Mouse (Mus musculus) CH12.LX (cell line): ENCODE results near the gene Ppfia2. TPM values are rescaled to one million over a fixed set of nuclear protein-coding genes. Genes with fewer than 3 reads are reported as not detected.

Source experiments
- DNase-seq: peaks from one replicate; pipeline ENCODE4 v3.0.0-alpha.2; 2013; ENCODE audit errors: extremely low read depth
- H3K27ac ChIP-seq: 2 replicates; pipeline ENCODE4 v1.5.1; 2012; ENCODE audit warnings: low read depth, mild to moderate bottlenecking, control low read depth, moderate library complexity; ENCODE audit not compliant: insufficient read depth
- H3K27me3 ChIP-seq: replicated peaks from 2 replicates; pipeline ENCODE3; 2012; ENCODE audit warnings: inconsistent platforms
- H3K36me3 ChIP-seq, 2 experiments: replicated peaks in 1 of 2; 2 replicates each; pipeline versions ENCODE3 to v1.6.1; 2012; ENCODE audit warnings: inconsistent platforms in 1 of 2, low read length in 1 of 2, mild to moderate bottlenecking in 1 of 2, mixed read lengths in 1 of 2, moderate library complexity in 1 of 2; ENCODE audit not compliant: control insufficient read depth in 1 of 2, insufficient read depth in 1 of 2
- H3K4me1 ChIP-seq, 2 experiments: 2 replicates each; pipeline ENCODE4 v1.6.1; 2012; ENCODE audit warnings: inconsistent platforms in 1 of 2, moderate library complexity in 1 of 2; ENCODE audit not compliant: insufficient read depth in 2 of 2, control insufficient read depth in 1 of 2
- H3K4me2 ChIP-seq: 2 replicates; pipeline ENCODE4 v1.6.1; 2012; ENCODE audit warnings: low read depth, mild to moderate bottlenecking, control low read depth; ENCODE audit not compliant: poor library complexity, insufficient read depth, severe bottlenecking
- H3K4me3 ChIP-seq, 3 experiments: fragments of 150-350 bp in 1 of 3; sonication (generic) in 1 of 3; replicated peaks in 1 of 3; 2 replicates each; pipeline versions ENCODE3 to v1.5.1; 2011 to 2012; ENCODE audit warnings: low read depth in 2 of 3, low read length in 2 of 3, mild to moderate bottlenecking in 2 of 3, moderate library complexity in 2 of 3, control low read depth in 1 of 3, improper control_type of control experiment in 1 of 3, inconsistent platforms in 1 of 3, mixed read lengths in 1 of 3; ENCODE audit not compliant: poor library complexity in 1 of 3
- H3K79me2 ChIP-seq: replicated peaks from 2 replicates; pipeline ENCODE4 v1.6.1; 2012; ENCODE audit warnings: mild to moderate bottlenecking, moderate library complexity; ENCODE audit not compliant: control insufficient read depth, poor library complexity, insufficient read depth, severe bottlenecking; ENCODE audit errors: extremely low read depth
- H3K9ac ChIP-seq: 2 replicates; pipeline ENCODE4 v1.6.1; 2012; ENCODE audit warnings: low read depth, mild to moderate bottlenecking, control low read depth, moderate library complexity; ENCODE audit not compliant: insufficient read depth
- H3K9me3 ChIP-seq: replicated peaks from 2 replicates; pipeline ENCODE3; 2012; ENCODE audit warnings: low read length, inconsistent platforms, mixed read lengths
- CHD1 ChIP-seq: IDR thresholded peaks from 2 replicates; pipeline ENCODE4 v1.6.1; 2012; ENCODE audit warnings: low read depth, low read length, improper control_type of control experiment, inconsistent platforms
- ELF1 ChIP-seq: IDR thresholded peaks from 2 replicates; pipeline ENCODE4 v1.6.1; 2014; ENCODE audit warnings: low read depth, mild to moderate bottlenecking, inconsistent platforms, low read length, improper control_type of control experiment
- EP300 ChIP-seq: IDR thresholded peaks from 2 replicates; pipeline ENCODE4 v1.6.1; 2011; ENCODE audit warnings: low read length, improper control_type of control experiment
- ETS1 ChIP-seq: conservative IDR thresholded peaks from 2 replicates; pipeline ENCODE4 v1.6.1; 2012; ENCODE audit warnings: low read depth, mild to moderate bottlenecking, inconsistent platforms, low read length, improper control_type of control experiment, moderate library complexity
- IRF4 ChIP-seq: IDR thresholded peaks from 2 replicates; pipeline ENCODE4 v1.6.1; 2014; ENCODE audit warnings: low read depth, mild to moderate bottlenecking, inconsistent platforms, low read length, improper control_type of control experiment
- JUN ChIP-seq: IDR thresholded peaks from 2 replicates; pipeline ENCODE4 v1.6.1; 2011; ENCODE audit warnings: low read depth, mild to moderate bottlenecking, low read length, improper control_type of control experiment, moderate library complexity; ENCODE audit not compliant: insufficient read depth
- KAT2A ChIP-seq: IDR thresholded peaks from 2 replicates; pipeline ENCODE4 v1.6.1; 2012; ENCODE audit warnings: low read length, improper control_type of control experiment, inconsistent platforms; ENCODE audit not compliant: insufficient replicate concordance
- MEF2A ChIP-seq: IDR thresholded peaks from 2 replicates; pipeline ENCODE4 v1.6.1; 2014; ENCODE audit warnings: low read depth, mild to moderate bottlenecking, inconsistent platforms, low read length, improper control_type of control experiment, borderline replicate concordance
- NELFE ChIP-seq: IDR thresholded peaks from 2 replicates; pipeline ENCODE4 v1.6.1; 2011; ENCODE audit warnings: low read depth, low read length, improper control_type of control experiment
- NRF1 ChIP-seq: IDR thresholded peaks from 2 replicates; pipeline ENCODE4 v1.6.1; 2014; ENCODE audit warnings: low read depth, mild to moderate bottlenecking, inconsistent platforms, low read length, improper control_type of control experiment, moderate library complexity
- PAX5 ChIP-seq: IDR thresholded peaks from 2 replicates; pipeline ENCODE4 v1.6.1; 2012; ENCODE audit warnings: low read length, inconsistent platforms, mixed read lengths
- POLR2A ChIP-seq: IDR thresholded peaks from 2 replicates; pipeline ENCODE4 v1.6.1; 2011; ENCODE audit warnings: low read depth, mild to moderate bottlenecking, improper control_type of control experiment, low read length
- POLR2AphosphoS2 ChIP-seq: IDR thresholded peaks from 2 replicates; pipeline ENCODE4 v1.6.1; 2011; ENCODE audit warnings: low read depth, low read length, improper control_type of control experiment
- RAD21 ChIP-seq: IDR thresholded peaks from 2 replicates; pipeline ENCODE4 v1.6.1; 2011; ENCODE audit warnings: low read depth, mild to moderate bottlenecking, low read length, improper control_type of control experiment, moderate library complexity
- SIN3A ChIP-seq: IDR thresholded peaks from 2 replicates; pipeline ENCODE4 v1.6.1; 2012; ENCODE audit warnings: low read length, improper control_type of control experiment, inconsistent platforms
- SMC3 ChIP-seq: IDR thresholded peaks from 2 replicates; pipeline ENCODE4 v1.6.1; 2011; ENCODE audit warnings: low read depth, low read length, improper control_type of control experiment
- USF2 ChIP-seq: conservative IDR thresholded peaks from 2 replicates; pipeline ENCODE4 v1.6.1; 2011; ENCODE audit warnings: low read depth, low read length, improper control_type of control experiment
- dilution Hi-C: fragments of 300-500 bp; cut with MboI; formaldehyde crosslinking; loops from 2 replicates; pipeline ENCODE4 v1.14.3; 2020; ENCODE audit warnings: low sequenced_read_pairs; ENCODE audit not compliant: extremely low pct_unique_long_range_greater_than_20kb, extremely low pct_ligation_motif_present
- in situ Hi-C: fragments of 300-500 bp; cut with MboI; formaldehyde crosslinking; loops from 3 replicates; pipeline ENCODE4 v1.14.3; 2019; ENCODE audit warnings: low sequenced_read_pairs, low pct_ligation_motif_present, low pct_unique_long_range_greater_than_20kb, mixed read lengths
- polyA plus RNA-seq: library from polyadenylated mRNA; unstranded; fragments of >175 nt; gene quantifications from 2 replicates; pipeline ENCODE4 v1.2.1, GENCODE M21; 2012; ENCODE audit warnings: low read depth; ENCODE audit not compliant: insufficient read length
- total RNA-seq, 2 experiments: library from RNA; depleted of rRNA; stranded (reverse); fragments of 300-350 nt in 1 of 2; fragments of >200 nt in 1 of 2; gene quantifications; 2 replicates each; pipeline ENCODE4 v1.2.3; 2012 to 2014

Gene Ppfia2
- total and polyA plus RNA-seq, 3 experiments: not detected

DNA sequence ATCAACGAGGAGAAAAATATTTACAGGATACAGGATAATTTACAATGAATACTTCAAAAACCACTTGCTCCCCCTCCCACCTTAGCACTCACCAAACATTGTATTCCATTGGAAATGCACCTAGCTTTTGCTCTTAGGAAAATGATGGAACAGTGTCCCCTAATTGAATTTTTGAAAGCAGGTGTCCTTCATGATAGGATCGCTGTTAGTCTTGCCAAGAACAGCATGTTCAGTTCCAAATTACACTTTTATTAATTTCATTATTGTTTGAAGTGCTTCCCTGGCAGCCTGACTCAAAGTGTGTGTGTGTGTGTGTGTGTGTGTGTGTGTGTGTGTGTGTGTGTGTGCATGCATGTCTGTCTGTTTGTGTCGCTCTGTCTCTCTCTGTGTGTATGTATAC lies 140.1 kb downstream of the Ppfia2 start:
- Histone ChIP-seq H3K27me3 (no peaks in the 10 kb centered on the region), H3K27ac (no peak overlapping the region), H3K4me3 (no peak overlapping the region), H3K9me3 (peaks cover 21% of the 10 kb centered on the region), H3K4me1 (no peaks in the 10 kb centered on the region), H3K4me2 (no peak overlapping the region), H3K36me3 (no peaks in the 10 kb centered on the region), H3K79me2 (no peaks in the 10 kb centered on the region), H3K9ac (no peak overlapping the region)
- in situ Hi-C loops: no loop called here
- TF ChIP-seq NRF1: no peak
- no peak for TF ChIP-seq CHD1
- no peak for TF ChIP-seq ETS1
- TF ChIP-seq EP300: no peak
- TF ChIP-seq MEF2A: no peak
- no peak for TF ChIP-seq NELFE
- TF ChIP-seq KAT2A: no peak
- TF ChIP-seq IRF4: no peak
- no peak for TF ChIP-seq POLR2AphosphoS2
- TF ChIP-seq JUN: no peak
- TF ChIP-seq PAX5: no peak
- TF ChIP-seq SMC3: no peak
- dilution Hi-C loops: no loop called here
- no peak for DNase-seq

DNA sequence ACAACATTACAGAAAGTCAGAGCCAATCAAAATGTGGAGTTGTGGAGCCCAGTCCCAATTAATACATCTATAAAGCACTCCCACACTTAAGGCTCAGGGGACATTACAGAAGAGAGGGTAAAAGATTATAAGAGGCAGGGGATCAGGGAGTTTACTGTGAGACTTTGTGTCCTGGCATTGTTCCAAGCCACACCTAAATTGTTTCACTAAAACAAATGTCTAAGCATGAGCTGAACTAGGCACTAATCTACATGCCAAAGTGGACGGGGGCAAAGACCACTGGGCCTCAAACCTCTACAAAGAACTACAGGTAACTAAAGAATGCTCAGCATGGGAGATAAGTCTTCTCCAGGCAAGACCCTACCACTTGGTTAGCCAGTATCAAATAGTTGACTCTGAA lies 148.1 kb downstream of the Ppfia2 start:
- H3K9me3 ChIP-seq: peaks cover 40% of the 10 kb centered on the region
- no peaks in the 10 kb centered on the region for H3K79me2 ChIP-seq
- no peaks in the 10 kb centered on the region for H3K36me3 ChIP-seq
- H3K27me3 ChIP-seq: no peaks in the 10 kb centered on the region
- no peak overlapping the region for H3K4me2 ChIP-seq
- H3K4me1 ChIP-seq: no peaks in the 10 kb centered on the region
- no peak overlapping the region for H3K27ac ChIP-seq
- DNase-seq: no peak
- dilution Hi-C loops (no loop called here), in situ Hi-C loops (no loop called here)
- no peak overlapping the region for H3K9ac ChIP-seq
- TF ChIP-seq ELF1 (no peak), USF2 (no peak), POLR2A (no peak), POLR2AphosphoS2 (no peak), RAD21 (no peak), SIN3A (no peak)
- no peak overlapping the region for H3K4me3 ChIP-seq
